Mouse (Mus musculus): ENCODE data around the gene Oaz1. TPM values are rescaled to one million over a fixed set of nuclear protein-coding genes. Genes with fewer than 3 reads are reported as not detected.
"Not testable (repeated sequence)": the region's sequence is repeated elsewhere in the genome, so short reads cannot be mapped to it uniquely, and the experiment has no call there.

The Oaz1 gene
- polyA plus RNA-seq, 1 experiment from 2014 or later: 1,916 TPM

DNA sequence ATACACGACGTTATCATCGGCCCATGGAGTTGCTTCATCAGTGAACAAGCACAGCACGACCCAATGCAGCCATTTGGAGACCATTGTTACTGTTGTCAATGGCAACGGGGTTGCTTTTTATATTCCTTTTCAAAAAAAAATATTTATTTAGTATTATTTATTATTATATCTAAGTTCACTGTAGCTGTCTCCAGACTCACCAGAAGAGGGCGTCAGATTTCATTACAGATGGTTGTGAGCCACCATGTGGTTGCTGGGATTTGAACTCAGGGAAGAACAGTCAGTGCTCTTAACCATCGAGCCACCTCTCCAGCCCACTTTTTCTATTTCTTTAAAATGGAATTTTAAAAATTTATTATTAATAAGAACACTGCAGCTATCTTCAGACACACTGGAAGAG lies 11.7 kb upstream of the Oaz1 start:
- no peak overlapping the region for H3K27ac ChIP-seq
- H3K27me3 ChIP-seq: peaks cover 15% of the 10 kb centered on the region
- 65% methylated on average over 7 of the region's 7 CpGs for WGBS
- no peaks in the 10 kb centered on the region for H3K9me3 ChIP-seq
- H3K4me1 ChIP-seq: peaks cover 6% of the 10 kb centered on the region
- no peak overlapping the region for H3K9ac ChIP-seq
- ATAC-seq (ENCODE audit: insufficient number of reproducible peaks, insufficient read depth, low FRiP score, low TSS enrichment, low read depth): no peak
- no peak overlapping the region for H3K4me3 ChIP-seq
- H3K36me3 ChIP-seq: no peaks in the 10 kb centered on the region
- no peak overlapping the region for H3K4me2 ChIP-seq

DNA sequence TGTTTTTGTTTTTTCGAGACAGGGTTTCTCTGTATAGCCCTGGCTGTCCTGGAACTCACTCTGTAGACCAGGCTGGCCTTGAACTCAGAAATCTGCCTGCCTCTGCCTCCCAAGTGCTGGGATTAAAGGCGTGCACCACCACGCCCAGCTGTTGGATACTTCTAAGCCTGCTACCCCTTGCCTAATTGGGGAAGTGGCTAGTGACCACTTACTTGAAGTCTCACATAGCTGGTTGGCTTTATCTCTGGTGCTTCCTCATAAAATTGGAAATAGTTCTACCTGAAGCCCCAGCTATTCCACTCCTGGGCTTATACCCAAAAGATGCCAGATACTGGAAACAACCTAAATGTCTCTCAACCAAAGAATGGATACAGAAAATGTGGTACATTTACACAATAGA lies 10.2 kb upstream of the Oaz1 start:
- WGBS: 79% methylated on average over 3 of the region's 3 CpGs
- not testable (repeated sequence) for H3K9me3 ChIP-seq; H3K27me3 ChIP-seq; H3K36me3 ChIP-seq; H3K4me2 ChIP-seq; H3K27ac ChIP-seq; H3K4me1 ChIP-seq; H3K4me3 ChIP-seq; H3K9ac ChIP-seq; ATAC-seq (ENCODE audit: insufficient number of reproducible peaks, insufficient read depth, low FRiP score, low TSS enrichment, low read depth)

DNA sequence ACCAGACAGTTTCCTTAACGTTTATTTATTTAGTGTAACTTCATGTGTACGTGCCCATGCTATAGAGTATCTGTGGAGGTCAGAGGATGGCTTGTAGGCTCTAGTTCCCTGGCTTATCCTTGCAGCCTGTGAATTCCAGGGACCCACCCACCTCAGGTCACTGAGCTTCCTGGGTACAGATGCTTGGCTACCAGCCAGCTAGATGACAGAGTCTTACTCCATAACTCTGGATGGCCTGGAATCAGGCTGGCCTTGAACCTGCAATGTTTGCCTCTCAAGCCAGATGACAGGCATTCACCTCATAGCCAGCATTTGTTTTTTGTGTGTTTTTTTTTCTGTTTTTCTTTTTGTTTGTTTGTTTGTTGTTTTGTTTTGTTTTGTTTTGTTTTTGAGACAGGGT lies 9.3 kb upstream of the Oaz1 start:
- Histone ChIP-seq H3K27ac (no peak overlapping the region), H3K4me1 (no peaks in the 10 kb centered on the region), H3K4me3 (no peak overlapping the region), H3K27me3 (no peaks in the 10 kb centered on the region), H3K9ac (no peak overlapping the region), H3K4me2 (no peak overlapping the region), H3K36me3 (no peaks in the 10 kb centered on the region), H3K9me3 (no peaks in the 10 kb centered on the region)
- 76% methylated on average over 2 of the region's 2 CpGs for WGBS
- no peak for ATAC-seq (ENCODE audit: insufficient number of reproducible peaks, insufficient read depth, low FRiP score, low TSS enrichment, low read depth)

DNA sequence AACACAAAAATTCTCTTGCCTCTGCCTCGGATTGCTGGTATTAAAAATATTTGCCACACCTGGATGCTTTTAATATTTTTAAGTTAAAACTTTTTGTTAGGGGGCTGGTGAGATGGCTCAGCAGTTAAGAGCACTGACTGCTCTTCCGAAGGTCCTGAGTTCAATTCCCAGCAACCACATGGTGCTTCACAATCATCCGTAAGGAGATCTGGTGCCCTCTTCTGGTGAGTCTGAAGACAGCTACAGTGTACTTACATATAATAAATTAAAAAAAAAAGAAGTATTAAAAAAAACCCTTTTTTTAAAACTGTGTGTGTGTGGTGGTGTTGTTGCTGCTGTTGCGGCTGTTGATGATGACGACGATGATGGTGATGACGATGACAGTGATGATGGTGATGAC lies 8.5 kb upstream of the Oaz1 start:
- not testable (repeated sequence) for H3K9ac ChIP-seq; H3K4me1 ChIP-seq; H3K27ac ChIP-seq; H3K36me3 ChIP-seq; H3K4me3 ChIP-seq; H3K27me3 ChIP-seq; ATAC-seq (ENCODE audit: insufficient number of reproducible peaks, insufficient read depth, low FRiP score, low TSS enrichment, low read depth); H3K4me2 ChIP-seq; H3K9me3 ChIP-seq
- WGBS: 82% methylated on average over 7 of the region's 7 CpGs

DNA sequence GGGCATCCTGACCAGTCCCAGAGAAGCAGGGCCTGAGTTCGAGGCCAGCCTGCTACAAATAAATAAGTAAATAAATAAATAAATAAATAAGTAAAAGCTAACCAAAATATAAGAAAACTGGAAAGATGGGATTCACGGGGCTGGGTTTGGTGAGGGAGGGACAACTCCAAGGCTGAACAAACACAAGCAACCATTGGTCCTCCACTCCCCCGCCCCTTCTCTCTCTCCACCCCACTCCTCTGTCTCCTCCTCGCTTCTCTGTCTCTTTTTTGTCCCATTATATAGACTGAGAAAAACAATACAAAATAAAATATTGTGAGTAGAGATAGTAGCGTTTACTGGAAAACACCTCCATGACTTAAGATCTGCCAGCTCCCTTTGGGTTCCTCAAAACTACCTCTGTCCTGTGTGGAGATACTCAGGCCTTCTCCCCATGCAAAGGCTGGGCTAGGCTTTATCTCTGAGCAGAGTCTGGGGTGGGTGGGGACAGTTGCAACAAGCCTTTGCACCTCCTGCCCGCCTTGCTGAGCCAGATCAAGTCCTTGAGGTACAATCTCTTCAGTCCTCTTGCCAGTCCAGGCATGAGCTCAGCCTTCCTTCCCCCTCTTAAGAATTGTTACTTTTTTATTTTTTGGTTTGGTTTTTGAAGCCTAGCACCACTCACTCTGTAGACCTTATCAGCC lies 7.7 kb upstream of the Oaz1 start:
- Histone ChIP-seq H3K9ac (no peak overlapping the region), H3K27me3 (no peaks in the 10 kb centered on the region), H3K27ac (no peak overlapping the region), H3K9me3 (no peaks in the 10 kb centered on the region), H3K4me3 (no peak overlapping the region), H3K4me1 (no peaks in the 10 kb centered on the region), H3K36me3 (no peaks in the 10 kb centered on the region), H3K4me2 (no peak overlapping the region)
- WGBS: 59% methylated on average over 6 of the region's 6 CpGs
- ATAC-seq (ENCODE audit: insufficient number of reproducible peaks, insufficient read depth, low FRiP score, low TSS enrichment, low read depth): no peak

DNA sequence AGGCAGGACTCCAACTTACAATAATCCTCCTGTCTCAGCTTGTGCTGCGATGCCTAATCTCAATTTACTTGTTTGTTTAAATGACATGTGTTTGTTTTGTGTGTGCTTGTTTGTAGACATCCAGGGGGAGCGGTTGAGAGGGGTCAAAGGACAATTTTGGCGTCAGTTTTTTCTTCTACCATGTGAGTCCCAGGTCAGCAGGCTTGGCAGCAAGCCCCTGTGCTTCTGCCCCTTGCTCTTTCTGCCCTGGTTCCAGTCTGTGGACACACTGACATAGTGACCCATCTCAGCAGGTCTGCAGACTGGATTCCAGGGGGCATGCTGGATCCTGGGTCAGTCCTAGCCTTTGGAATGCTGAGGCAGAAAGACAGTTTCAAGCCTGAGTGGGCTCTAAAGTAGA lies 7.0 kb upstream of the Oaz1 start:
- Histone ChIP-seq H3K9ac (no peak overlapping the region), H3K4me2 (no peak overlapping the region), H3K36me3 (no peaks in the 10 kb centered on the region), H3K27ac (no peak overlapping the region), H3K9me3 (no peaks in the 10 kb centered on the region), H3K27me3 (no peaks in the 10 kb centered on the region), H3K4me1 (no peaks in the 10 kb centered on the region), H3K4me3 (no peak overlapping the region)
- WGBS: 46% methylated on average over 3 of the region's 3 CpGs
- ATAC-seq (ENCODE audit: insufficient number of reproducible peaks, insufficient read depth, low FRiP score, low TSS enrichment, low read depth): no peak

DNA sequence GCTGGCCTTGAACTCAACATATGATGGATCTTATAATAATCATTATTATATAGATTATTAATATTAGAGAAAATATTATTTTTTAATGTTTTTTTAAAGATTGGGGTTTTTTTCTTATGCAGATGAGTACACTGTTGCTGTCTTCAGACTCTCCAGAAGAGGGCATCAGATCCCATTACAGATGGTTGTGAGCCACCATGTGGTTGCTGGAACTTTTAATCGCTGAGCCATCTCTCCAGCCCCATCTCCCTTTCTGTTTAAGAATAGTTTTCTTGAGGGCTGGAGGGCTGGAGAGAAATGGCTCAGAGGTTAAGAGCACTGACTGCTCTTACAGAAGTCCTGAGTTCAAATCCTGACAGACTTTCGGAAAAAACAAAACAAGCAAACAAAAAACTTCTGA lies 4.5 kb upstream of the Oaz1 start:
- no peaks in the 10 kb centered on the region for H3K9me3 ChIP-seq
- H3K4me2 ChIP-seq: no peak overlapping the region
- H3K36me3 ChIP-seq: no peaks in the 10 kb centered on the region
- H3K9ac ChIP-seq: no peak overlapping the region
- no peak overlapping the region for H3K27ac ChIP-seq
- H3K4me3 ChIP-seq: no peak overlapping the region
- no peaks in the 10 kb centered on the region for H3K4me1 ChIP-seq
- WGBS: 41% methylated on average over 2 of the region's 2 CpGs
- H3K27me3 ChIP-seq: no peaks in the 10 kb centered on the region
- no peak for ATAC-seq (ENCODE audit: insufficient number of reproducible peaks, insufficient read depth, low FRiP score, low TSS enrichment, low read depth)

DNA sequence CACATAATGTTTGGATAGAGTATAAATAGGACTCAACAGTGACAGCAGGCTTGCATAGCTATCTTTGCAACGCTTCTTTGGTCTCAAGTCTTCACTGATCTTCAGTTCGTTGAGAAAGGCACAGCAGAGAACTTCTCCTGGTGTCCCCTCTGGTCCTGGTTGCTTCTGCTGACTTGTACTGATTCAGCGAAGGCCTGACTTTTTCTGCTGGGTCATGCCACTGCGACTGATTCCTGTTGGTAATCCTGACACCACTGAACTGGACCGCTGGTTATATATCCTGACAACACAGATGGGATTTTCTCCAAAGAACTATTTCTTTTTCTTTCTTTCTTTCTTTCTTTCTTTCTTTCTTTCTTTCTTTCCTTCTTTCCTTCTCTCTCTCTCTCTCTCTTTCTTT lies 3.9 kb upstream of the Oaz1 start:
- H3K27me3 ChIP-seq: no peaks in the 10 kb centered on the region
- no peak overlapping the region for H3K27ac ChIP-seq
- no peaks in the 10 kb centered on the region for H3K36me3 ChIP-seq
- H3K9ac ChIP-seq: no peak overlapping the region
- H3K4me2 ChIP-seq: no peak overlapping the region
- H3K4me3 ChIP-seq: no peak overlapping the region
- ATAC-seq (ENCODE audit: insufficient number of reproducible peaks, insufficient read depth, low FRiP score, low TSS enrichment, low read depth): no peak
- H3K4me1 ChIP-seq: peaks cover 2% of the 10 kb centered on the region
- 93% methylated on average over 5 of the region's 5 CpGs for WGBS
- no peaks in the 10 kb centered on the region for H3K9me3 ChIP-seq

DNA sequence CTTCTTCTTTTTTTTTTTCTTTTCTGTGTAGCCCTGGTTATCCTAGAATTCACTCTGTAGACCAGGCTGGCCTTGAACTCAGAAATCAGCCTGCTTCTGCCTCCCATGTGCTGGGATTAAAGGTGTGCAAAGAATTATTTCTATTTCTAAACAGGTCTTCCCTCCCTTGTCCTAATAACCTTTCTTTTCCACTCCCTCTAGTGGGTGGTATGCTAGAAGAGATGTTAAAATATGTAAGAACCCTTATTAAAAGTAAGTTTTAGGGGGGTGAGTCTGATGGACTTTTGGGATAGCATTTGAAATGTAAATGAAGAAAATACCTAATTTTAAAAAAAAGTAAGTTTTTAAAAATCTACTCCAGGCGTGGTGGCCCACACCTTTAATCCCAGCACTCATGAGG lies 3.1 kb upstream of the Oaz1 start:
- WGBS: 82% methylated on average over 1 of the region's 1 CpGs
- H3K4me1 ChIP-seq: peaks cover 10% of the 10 kb centered on the region
- H3K9ac ChIP-seq: no peak overlapping the region
- no peak overlapping the region for H3K27ac ChIP-seq
- H3K9me3 ChIP-seq: no peaks in the 10 kb centered on the region
- no peak overlapping the region for H3K4me2 ChIP-seq
- no peaks in the 10 kb centered on the region for H3K27me3 ChIP-seq
- peaks cover 2% of the 10 kb centered on the region for H3K36me3 ChIP-seq
- no peak for ATAC-seq (ENCODE audit: insufficient number of reproducible peaks, insufficient read depth, low FRiP score, low TSS enrichment, low read depth)
- no peak overlapping the region for H3K4me3 ChIP-seq

DNA sequence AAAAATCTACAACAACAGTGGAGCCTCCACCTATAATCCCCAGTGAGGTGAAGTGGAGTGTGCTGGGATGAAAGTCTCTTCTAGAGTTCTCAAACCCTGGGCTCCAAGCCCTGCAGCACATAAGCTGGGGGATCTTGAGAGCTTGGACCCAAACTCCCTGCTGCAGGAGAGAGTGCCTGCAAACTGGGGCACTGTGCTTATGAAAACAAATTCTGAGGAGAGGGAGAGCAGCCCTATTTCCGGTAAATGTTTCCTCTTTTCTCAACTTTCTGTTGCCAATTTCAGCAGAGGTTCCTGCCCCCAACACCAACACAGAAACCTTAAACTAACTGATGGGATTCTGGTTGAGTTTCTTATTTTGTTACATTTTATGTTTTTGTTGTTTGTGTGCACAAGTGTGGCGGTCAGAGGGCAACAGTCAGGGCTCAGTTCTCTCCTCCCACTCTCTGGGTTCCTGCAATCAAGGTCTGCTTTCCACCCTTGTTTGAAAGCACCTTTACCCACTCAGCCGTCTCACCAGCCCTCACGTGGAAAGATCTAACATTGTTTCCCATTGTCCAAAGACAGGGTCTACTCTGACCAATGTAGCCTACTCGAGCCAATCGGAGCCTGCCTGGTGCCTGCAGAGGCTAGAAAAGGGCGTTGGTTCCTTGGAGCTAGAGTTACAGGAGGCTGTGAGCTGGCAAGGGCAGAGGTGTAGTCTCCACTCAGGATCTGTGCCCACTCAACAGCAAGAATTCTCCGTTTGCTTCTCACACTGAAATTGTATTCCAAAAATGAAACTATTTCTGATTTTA lies 2.4 kb upstream of the Oaz1 start:
- no peak overlapping the region for H3K27ac ChIP-seq
- ATAC-seq (ENCODE audit: insufficient number of reproducible peaks, insufficient read depth, low FRiP score, low TSS enrichment, low read depth): no peak
- no peak overlapping the region for H3K9ac ChIP-seq
- H3K27me3 ChIP-seq: no peaks in the 10 kb centered on the region
- peaks cover 13% of the 10 kb centered on the region for H3K4me1 ChIP-seq
- H3K4me2 ChIP-seq: no peak overlapping the region
- 66% methylated on average over 8 of the region's 8 CpGs for WGBS
- no peak overlapping the region for H3K4me3 ChIP-seq
- H3K9me3 ChIP-seq: no peaks in the 10 kb centered on the region
- peaks cover 6% of the 10 kb centered on the region for H3K36me3 ChIP-seq

DNA sequence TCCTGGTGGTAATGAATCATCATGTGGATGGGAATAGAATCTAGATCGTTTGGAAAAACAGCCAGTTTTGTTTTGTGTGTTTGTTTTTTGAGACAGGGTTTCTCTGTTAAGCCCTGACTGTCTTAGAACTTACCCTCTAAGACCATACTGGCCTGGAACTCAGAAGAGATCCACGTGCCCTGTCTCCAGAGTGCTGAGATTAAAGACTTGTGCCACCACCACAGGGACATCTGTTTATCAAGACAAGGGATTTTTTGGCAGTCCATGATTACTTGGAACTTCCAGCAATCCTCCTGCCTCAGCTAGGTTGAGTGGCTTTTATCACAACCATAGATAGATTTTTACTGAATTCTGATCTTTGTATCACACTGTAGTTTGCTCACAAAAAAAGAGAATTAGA lies 1.6 kb upstream of the Oaz1 start:
- no peaks in the 10 kb centered on the region for H3K27me3 ChIP-seq
- 71% methylated on average over 2 of the region's 2 CpGs for WGBS
- no peak overlapping the region for H3K4me3 ChIP-seq
- no peak overlapping the region for H3K27ac ChIP-seq
- H3K9ac ChIP-seq: no peak overlapping the region
- no peaks in the 10 kb centered on the region for H3K9me3 ChIP-seq
- ATAC-seq (ENCODE audit: insufficient number of reproducible peaks, insufficient read depth, low FRiP score, low TSS enrichment, low read depth): no peak
- peaks cover 14% of the 10 kb centered on the region for H3K36me3 ChIP-seq
- H3K4me2 ChIP-seq: no peak overlapping the region
- peaks cover 21% of the 10 kb centered on the region for H3K4me1 ChIP-seq
